Mouse (Mus musculus): Measurements from ENCODE around the gene Mtcl1.

Gene Mtcl1

DNA sequence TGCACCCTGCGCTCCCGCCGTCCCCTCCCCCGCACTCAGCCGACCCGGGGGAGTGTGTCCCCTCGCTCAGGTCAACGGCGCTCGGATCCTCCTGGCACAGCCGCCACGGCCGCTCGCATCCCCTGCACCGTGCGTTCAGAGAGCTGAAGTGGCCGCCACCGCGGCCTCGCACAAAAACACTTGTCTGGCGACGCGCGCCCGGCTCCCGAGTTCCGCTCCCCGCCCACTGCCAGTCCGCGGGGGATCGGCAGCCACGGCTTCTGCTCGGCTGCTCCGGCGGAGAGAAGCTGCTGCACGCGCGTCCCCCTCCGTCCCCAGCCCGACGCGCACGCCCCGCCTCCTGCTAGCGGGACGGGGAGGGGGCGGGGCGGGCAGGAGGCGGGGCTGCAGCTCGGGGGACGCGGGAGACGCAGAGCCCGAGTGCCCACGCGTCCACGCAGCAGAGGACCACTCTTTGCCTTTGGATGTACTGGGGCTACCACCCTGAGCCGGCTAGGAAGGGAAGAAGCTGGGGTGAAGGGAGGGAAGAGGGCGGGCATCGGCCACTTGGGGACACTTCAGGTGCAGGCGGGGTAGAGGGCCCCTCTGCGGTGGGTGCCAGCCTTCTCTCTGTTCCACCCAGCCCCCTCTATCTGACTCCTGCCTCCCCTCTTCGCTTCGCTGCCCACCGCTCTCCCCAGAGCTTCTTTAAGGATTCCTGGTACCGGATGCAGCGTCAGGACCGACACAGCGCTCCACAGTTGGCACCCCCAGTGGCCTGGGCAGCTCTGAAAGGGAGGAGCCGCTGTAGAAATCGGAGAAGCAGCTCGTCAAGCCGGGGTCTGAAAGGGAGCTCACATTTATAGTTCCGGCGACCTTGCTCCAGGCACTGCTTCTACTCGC, at the start of gene Mtcl1:
Mtcl1 (minus strand) TSS at position 291 of the 882 bp plus-strand sequence.
- peak; percentile 87 to 92 for DNase-seq (ENCODE audit: inconsistent age in 2 of 2, low spot score in 1 of 2)

DNA sequence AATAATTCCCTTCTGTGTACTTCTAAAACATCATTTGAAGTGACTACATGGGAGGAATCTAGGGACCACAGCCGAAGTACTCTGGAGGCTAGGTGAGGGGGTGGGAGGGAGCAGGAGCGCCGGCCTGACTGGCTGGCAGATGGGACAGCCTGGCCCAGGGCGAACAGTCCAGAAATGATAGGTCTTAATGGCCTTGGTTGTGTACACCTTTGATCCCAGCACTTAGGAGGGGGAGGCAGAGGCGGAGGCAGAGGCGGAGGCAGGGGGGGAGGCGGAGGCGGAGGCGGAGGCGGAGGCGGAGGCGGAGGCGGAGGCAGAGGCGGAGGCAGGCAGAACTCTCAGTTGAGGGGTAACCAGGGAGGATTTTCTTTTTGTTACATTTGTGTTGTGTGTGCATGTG, 49.0 kb upstream of the Mtcl1 start:
- no peak for DNase-seq (ENCODE audit: inconsistent age in 2 of 2, low spot score in 1 of 2)

DNA sequence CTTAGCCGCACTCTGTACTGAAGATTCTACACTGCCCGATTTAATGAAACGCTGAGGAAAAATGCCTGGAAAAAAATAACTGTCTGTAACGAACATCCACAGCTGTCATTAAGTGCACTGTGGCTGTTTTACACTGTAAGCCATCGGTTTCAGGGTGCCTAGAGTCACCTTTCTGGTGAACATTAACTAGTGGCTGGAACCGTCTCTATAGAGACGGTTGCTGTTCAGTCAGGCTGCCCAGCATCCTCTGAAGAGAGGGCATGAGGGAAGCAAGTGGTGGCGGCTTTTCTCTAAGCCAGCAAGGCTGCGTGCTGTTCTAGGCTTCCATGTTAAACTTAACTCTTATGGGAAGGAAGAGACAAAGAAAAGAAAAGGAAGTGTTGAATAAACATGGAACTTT, 47.0 kb upstream of the Mtcl1 start:
- no peak for DNase-seq (ENCODE audit: inconsistent age in 2 of 2, low spot score in 1 of 2)

GRCm38 (mm10) chr17:66490022-66490601, 40.6 kb upstream of the Mtcl1 start:
- DNase-seq (ENCODE audit: inconsistent age in 2 of 2, low spot score in 1 of 2), result peak; percentile 43 to 82

DNA sequence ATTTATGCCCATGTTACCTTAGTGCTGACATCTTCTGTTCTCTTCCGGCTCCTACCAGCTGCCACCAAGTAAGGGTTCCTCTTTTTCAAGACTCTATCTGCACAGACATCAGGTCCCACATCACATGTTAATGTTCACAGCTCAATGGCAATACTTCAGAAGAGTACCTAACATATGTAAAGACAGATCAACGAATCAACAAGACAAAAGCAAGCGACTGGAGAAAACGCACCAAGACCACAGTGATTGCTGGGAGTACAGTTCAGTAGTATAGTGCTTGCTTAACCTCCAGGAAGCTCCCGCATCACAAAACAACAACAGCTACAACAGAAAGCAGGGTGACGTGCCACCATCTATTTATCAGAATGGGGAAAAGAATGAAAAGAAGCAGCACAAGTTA, 37.0 kb upstream of the Mtcl1 start:
- no peak for DNase-seq (ENCODE audit: inconsistent age in 2 of 2, low spot score in 1 of 2)

DNA sequence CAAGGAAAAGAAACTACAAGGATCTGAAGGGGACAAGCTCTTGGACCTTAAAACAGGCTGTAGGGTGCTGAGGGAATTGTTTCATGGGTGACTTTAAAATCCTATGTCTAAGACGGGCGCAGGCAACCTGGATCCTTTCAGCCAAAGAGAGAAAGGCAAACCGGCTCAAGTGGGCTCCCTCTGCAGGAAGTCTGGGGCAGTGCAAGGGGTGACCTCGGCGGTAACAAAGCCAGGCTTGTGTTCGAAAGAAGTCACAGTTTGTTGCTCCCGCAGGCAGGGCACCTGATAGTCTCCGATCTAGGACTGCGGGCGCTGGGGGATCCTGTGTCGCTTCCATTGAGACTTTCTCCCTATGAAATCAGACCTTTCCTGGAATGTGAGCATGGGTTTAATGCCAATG, 36.2 kb upstream of the Mtcl1 start:
- DNase-seq (ENCODE audit: inconsistent age in 2 of 2, low spot score in 1 of 2), result peak; percentile 72 to 91

GRCm38 (mm10) chr17:66484965-66485364, 35.4 kb upstream of the Mtcl1 start:
- no peak for DNase-seq (ENCODE audit: inconsistent age in 2 of 2, low spot score in 1 of 2)

GRCm38 (mm10) chr17:66483651-66484454, 34.3 kb upstream of the Mtcl1 start:
- no peak for DNase-seq (ENCODE audit: inconsistent age in 2 of 2, low spot score in 1 of 2)

GRCm38 (mm10) chr17:66481295-66481694, 31.7 kb upstream of the Mtcl1 start:
- DNase-seq (ENCODE audit: inconsistent age in 2 of 2, low spot score in 1 of 2), result no peak

- DNase-seq (ENCODE audit: inconsistent age in 2 of 2, low spot score in 1 of 2), result peak in 1 of 2 experiments; percentile 43
These were observed 31.1 kb upstream of the Mtcl1 start for GRCm38 (mm10) chr17:66480491-66481278.

GRCm38 (mm10) chr17:66479813-66480490, 30.4 kb upstream of the Mtcl1 start:
- DNase-seq (ENCODE audit: inconsistent age in 2 of 2, low spot score in 1 of 2), result peak in 1 of 2 experiments; percentile 18

DNA sequence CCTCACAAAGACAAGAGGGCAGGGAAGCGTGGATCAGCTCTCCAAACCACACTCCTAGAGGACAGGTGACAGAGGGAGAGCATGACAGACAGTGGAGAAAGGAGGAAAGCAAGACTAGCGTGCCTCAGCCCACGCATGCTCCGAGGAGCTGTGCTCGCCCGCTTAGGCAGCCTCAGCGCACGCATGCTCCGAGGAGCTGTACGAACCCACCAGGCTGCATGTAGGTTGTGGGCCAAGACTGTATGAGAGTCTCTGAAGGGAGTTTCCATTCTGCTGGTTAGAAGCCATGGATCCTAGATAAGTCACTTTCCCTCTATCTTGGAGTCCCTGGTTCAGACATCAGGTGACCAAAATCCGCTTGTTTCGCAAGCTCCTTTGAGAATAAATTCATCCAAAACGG, 29.8 kb upstream of the Mtcl1 start:
- peak in 1 of 2 experiments; percentile 50 for DNase-seq (ENCODE audit: inconsistent age in 2 of 2, low spot score in 1 of 2)

DNA sequence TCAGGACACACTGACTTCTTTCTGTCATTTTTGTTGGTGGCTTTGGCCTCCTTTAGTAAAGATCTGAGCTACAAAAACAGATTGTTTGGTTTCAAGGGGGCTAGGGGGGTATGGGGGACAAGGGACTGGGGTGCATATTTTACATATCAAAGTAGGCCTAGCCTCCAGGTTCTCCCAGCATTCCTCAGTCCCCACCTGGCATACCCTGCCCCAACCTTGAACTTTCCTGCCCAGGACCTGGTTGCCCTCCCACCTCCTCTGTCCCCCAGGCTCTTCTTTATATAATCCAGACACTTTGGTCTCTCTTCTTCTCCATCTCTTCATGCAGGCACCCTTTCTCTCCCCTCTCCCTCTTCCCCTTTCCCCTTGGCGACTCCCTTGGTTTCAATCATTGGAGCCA, 23.7 kb upstream of the Mtcl1 start:
- DNase-seq (ENCODE audit: inconsistent age in 2 of 2, low spot score in 1 of 2), result no peak

DNA sequence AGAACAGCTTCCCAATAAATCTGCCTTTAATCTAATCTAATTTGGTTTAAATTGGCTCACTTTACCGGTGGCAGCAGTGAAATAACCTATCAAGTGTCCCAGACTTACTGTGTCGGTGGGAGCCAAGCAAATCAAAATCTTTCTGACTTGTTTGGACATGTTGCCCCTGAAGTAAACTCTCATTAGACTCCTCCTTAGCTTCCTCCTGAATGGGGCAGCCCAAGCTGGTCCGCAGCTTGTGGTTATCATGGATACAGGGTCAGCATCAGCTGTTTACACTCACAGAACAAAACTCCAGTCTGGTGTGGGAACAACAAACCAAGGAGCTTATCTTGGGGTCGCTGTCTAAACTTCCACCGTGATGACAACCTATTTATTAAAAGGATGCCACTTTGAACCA, 22.2 kb upstream of the Mtcl1 start:
- no peak for DNase-seq (ENCODE audit: inconsistent age in 2 of 2, low spot score in 1 of 2)

- no peak for DNase-seq (ENCODE audit: inconsistent age in 2 of 2, low spot score in 1 of 2)
These were observed 21.7 kb upstream of the Mtcl1 start for GRCm38 (mm10) chr17:66471252-66471651.

GRCm38 (mm10) chr17:66470020-66470419, 20.5 kb upstream of the Mtcl1 start:
- no peak for DNase-seq (ENCODE audit: inconsistent age in 2 of 2, low spot score in 1 of 2)

DNA sequence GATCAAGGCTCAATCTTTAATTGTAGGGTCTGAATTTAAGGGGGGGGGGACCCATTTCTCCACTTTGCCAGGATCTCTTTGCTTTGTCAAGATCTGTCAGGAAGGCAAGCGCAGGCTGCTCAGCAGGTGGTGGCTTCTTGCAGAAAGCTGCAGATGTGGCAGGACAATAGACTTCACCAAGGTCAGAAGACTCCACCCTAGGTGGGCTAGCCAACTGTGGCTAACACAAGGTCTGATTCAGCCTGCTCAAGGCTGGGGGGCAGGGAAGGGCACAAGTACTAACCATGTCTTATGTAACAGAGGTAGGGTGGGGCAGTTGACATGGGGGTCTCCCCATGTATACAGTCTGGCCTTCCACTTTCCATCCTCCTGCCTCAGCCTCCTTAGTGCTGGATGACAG, 7.7 kb upstream of the Mtcl1 start:
- no peak for DNase-seq (ENCODE audit: inconsistent age in 2 of 2, low spot score in 1 of 2)

GRCm38 (mm10) chr17:66451143-66451542, 1.6 kb upstream of the Mtcl1 start:
- DNase-seq (ENCODE audit: inconsistent age in 2 of 2, low spot score in 1 of 2), result peak; percentile 84 to 93

GRCm38 (mm10) chr17:66450526-66451070, 1.0 kb upstream of the Mtcl1 start:
- DNase-seq (ENCODE audit: inconsistent age in 2 of 2, low spot score in 1 of 2), result peak in 1 of 2 experiments; percentile 52
